Mouse (Mus musculus): ENCODE data around the gene Tcf7.
"Not testable (repeated sequence)": the region's sequence is repeated elsewhere in the genome, so short reads cannot be mapped to it uniquely, and the experiment has no call there.

Gene Tcf7

GRCm38 (mm10) chr11:52223968-52224682 lies 58.7 kb downstream of the Tcf7 start:
- DNase-seq: peak; percentile 98

GRCm38 (mm10) chr11:52222891-52223290 lies 59.9 kb downstream of the Tcf7 start:
- DNase-seq: no peak

- DNase-seq: not testable (repeated sequence)
Observed at GRCm38 (mm10) chr11:52221921-52222320, 60.9 kb downstream of the Tcf7 start.

- DNase-seq: peak; percentile 37
Observed at GRCm38 (mm10) chr11:52220282-52220681, 62.5 kb downstream of the Tcf7 start.

GRCm38 (mm10) chr11:52213887-52214286 lies 68.9 kb downstream of the Tcf7 start, which contains the start of gene Olfr1371:
Gene Olfr1371, minus strand, starts transcription at chr11:52213987.
- DNase-seq: no peak

Data from kidney, adult 11 months (tissue).